Mouse (Mus musculus): ENCODE results near the gene Ifnar2. TPM values are rescaled to one million over a fixed set of nuclear protein-coding genes. Genes with fewer than 3 reads are reported as not detected.

Gene Ifnar2
- polyA plus RNA-seq, 1 experiment from 2014 or later = 45.7 TPM

DNA sequence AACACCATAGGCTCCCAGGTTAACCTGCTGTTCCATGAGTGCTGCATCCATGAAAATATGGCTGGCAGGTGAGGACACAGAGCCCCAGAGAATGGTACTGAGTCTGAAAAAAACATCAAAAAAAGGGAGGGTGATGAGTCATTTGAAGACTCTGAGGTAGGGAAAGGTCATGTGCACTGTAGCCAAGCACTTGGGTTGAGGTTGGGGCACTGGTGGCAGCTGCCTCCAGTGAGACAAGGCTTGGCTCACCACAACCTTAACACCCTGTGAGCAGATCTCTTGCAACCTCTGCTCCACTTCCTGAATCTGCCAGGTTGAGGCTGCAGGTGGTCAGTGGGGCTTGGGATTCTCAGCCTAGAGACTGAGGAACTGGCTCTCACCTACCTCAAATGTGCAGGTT is 6.0 kb upstream of the Ifnar2 start:
- H3K9me3 ChIP-seq (ENCODE audit: control insufficient read depth, low read length) = no peaks in the 10 kb centered on the region
- no peaks in the 10 kb centered on the region for H3K27me3 ChIP-seq (replicated peaks; ENCODE audit: control insufficient read depth, insufficient read depth, low read length)
- H3K27ac ChIP-seq (ENCODE audit: low read length) = no peak overlapping the region
- no peak overlapping the region for H3K4me3 ChIP-seq (ENCODE audit: low read length)
- H3K36me3 ChIP-seq (ENCODE audit: control insufficient read depth, insufficient read depth, low read length) = no peaks in the 10 kb centered on the region
- 0 out of 2 replicates have a peak, but pooled peaks cover 4% of the 10 kb centered on the region for H3K4me1 ChIP-seq (ENCODE audit: control insufficient read depth, insufficient read depth, low read length)
- H3K9ac ChIP-seq (ENCODE audit: low read depth, low read length) = no peak overlapping the region
- no peak overlapping the region for H3K4me2 ChIP-seq (ENCODE audit: low read depth, low read length)
- ATAC-seq = no peak

- Histone ChIP-seq H3K9ac (ENCODE audit: low read depth, low read length) (no peak overlapping the region), H3K4me2 (ENCODE audit: low read depth, low read length) (no peak overlapping the region), H3K27ac (ENCODE audit: low read length) (no peak overlapping the region), H3K9me3 (ENCODE audit: control insufficient read depth, low read length) (no peaks in the 10 kb centered on the region), H3K4me1 (ENCODE audit: control insufficient read depth, insufficient read depth, low read length) (0 out of 2 replicates have a peak, but pooled peaks cover 4% of the 10 kb centered on the region), H3K27me3 (replicated peaks; ENCODE audit: control insufficient read depth, insufficient read depth, low read length) (no peaks in the 10 kb centered on the region), H3K4me3 (ENCODE audit: low read length) (no peak overlapping the region), H3K36me3 (ENCODE audit: control insufficient read depth, insufficient read depth, low read length) (no peaks in the 10 kb centered on the region)
- 76% methylated on average over 2 of the region's 2 CpGs for WGBS
- ATAC-seq = no peak
Observed at GRCm38 (mm10) chr16:91367066-91367465, 5.5 kb upstream of the Ifnar2 start.

DNA sequence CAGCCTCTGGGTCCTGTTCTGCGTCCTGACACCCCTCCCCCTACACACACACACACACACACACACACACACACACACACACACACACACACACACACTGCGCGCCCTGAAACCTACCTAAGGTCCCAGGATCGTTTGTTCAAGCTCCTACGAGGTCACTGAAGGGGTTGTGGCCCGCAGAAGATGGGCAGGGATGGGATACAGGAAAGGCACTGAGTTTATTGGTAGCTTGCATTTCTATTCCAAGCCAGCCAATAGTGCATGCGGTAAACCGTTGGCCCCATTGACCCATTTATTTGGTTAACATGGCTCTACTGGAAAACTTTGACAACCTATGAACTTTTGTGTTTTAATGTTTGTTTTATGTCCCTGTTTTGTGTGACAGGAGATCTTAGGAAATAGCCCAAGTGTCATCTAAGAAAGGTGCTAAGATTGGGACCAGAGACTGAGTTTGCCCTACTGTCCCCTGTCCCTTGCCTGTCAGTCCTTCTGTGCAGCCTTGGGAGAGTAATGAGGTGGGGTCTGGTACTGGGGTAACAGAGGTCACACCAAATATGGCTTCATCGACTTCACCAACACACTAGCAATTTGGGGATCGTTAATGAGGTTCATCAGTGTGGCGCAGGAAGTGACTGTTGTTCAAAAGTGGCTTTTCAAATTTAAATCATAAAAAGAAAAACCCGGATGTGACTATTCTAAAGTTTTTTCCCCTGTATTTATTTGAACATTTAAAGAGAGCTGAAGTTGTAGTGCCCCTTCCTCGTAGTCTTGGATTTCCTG is 1.1 kb downstream of the Ifnar2 start:
- H3K4me1 ChIP-seq (ENCODE audit: control insufficient read depth, insufficient read depth, low read length) = peaks cover 11% of the 10 kb centered on the region
- no peaks in the 10 kb centered on the region for H3K36me3 ChIP-seq (ENCODE audit: control insufficient read depth, insufficient read depth, low read length)
- ATAC-seq = peak; percentile 26
- H3K9me3 ChIP-seq (ENCODE audit: control insufficient read depth, low read length) = no peaks in the 10 kb centered on the region
- no peaks in the 10 kb centered on the region for H3K27me3 ChIP-seq (replicated peaks; ENCODE audit: control insufficient read depth, insufficient read depth, low read length)
- H3K27ac ChIP-seq (ENCODE audit: low read length) = peak overlapping the region; percentile 94
- H3K4me3 ChIP-seq (ENCODE audit: low read length) = peak overlapping the region; percentile 91
- peak overlapping the region; percentile 94 for H3K9ac ChIP-seq (ENCODE audit: low read depth, low read length)
- H3K4me2 ChIP-seq (ENCODE audit: low read depth, low read length) = peak overlapping the region; percentile 69
- 34% methylated on average over 13 of the region's 13 CpGs for WGBS

DNA sequence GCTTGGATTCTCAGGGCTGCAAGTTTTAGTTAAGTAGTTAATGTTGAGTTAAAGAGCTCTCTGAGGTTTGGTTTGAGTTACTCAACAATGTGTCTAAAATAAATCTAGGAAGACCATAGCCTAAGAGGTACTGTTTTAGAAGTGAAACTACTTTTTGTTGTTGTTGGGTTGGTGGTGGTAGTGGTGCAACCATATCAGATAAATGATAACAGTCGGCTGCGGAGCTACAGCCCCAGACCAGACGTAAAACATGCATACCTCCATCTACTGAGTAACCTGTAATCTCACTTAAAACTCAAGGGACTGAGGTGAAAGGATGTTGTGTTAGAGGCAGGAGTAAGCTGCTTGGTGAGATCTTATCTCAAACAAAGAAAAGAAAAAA is 1.7 kb downstream of the Ifnar2 start:
- ATAC-seq = no peak
- H3K9me3 ChIP-seq (ENCODE audit: control insufficient read depth, low read length) = no peaks in the 10 kb centered on the region
- no peak overlapping the region for H3K4me3 ChIP-seq (ENCODE audit: low read length)
- no peak overlapping the region for H3K4me2 ChIP-seq (ENCODE audit: low read depth, low read length)
- H3K27me3 ChIP-seq (replicated peaks; ENCODE audit: control insufficient read depth, insufficient read depth, low read length) = no peaks in the 10 kb centered on the region
- WGBS = 80% methylated on average over 3 of the region's 3 CpGs
- peaks cover 16% of the 10 kb centered on the region for H3K4me1 ChIP-seq (ENCODE audit: control insufficient read depth, insufficient read depth, low read length)
- no peak overlapping the region for H3K9ac ChIP-seq (ENCODE audit: low read depth, low read length)
- no peaks in the 10 kb centered on the region for H3K36me3 ChIP-seq (ENCODE audit: control insufficient read depth, insufficient read depth, low read length)
- no peak overlapping the region for H3K27ac ChIP-seq (ENCODE audit: low read length)

- WGBS = 83% methylated on average over 10 of the region's 10 CpGs
- no peak overlapping the region for H3K4me3 ChIP-seq (ENCODE audit: low read length)
- no peaks in the 10 kb centered on the region for H3K36me3 ChIP-seq (ENCODE audit: control insufficient read depth, insufficient read depth, low read length)
- H3K27me3 ChIP-seq (replicated peaks; ENCODE audit: control insufficient read depth, insufficient read depth, low read length) = no peaks in the 10 kb centered on the region
- H3K9ac ChIP-seq (ENCODE audit: low read depth, low read length) = no peak overlapping the region
- H3K27ac ChIP-seq (ENCODE audit: low read length) = peak overlapping the region; percentile 39
- H3K9me3 ChIP-seq (ENCODE audit: control insufficient read depth, low read length) = no peaks in the 10 kb centered on the region
- ATAC-seq = no peak
- no peak overlapping the region for H3K4me2 ChIP-seq (ENCODE audit: low read depth, low read length)
- H3K4me1 ChIP-seq (ENCODE audit: control insufficient read depth, insufficient read depth, low read length) = peaks cover 26% of the 10 kb centered on the region
Observed at GRCm38 (mm10) chr16:91376701-91377100, 4.1 kb downstream of the Ifnar2 start.

DNA sequence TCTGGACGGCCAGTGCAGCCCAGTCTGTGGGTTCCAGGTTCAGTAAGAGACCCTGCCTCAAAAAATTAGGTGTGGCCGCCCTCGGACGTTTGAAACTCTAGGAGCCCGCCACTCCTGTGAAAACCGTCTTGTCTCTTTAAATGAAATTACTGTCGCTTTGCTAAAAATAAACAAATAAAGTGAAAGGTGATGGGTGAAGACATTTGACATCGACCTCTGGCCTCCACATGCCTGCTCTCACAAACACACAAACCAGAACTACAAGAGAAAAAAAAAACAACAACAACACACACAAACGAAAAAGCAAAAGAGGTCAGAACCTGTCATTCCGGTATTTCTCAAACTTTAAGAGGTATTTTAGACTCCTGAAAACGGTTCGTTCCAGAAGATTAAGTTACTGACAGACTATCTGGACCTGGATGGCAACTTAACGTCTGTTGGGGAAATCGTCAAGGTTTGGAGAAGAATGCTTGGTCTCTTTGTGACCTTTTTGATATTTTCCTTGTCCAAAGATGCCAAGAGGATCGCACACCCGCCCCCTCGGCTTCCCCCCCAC is 5.9 kb downstream of the Ifnar2 start:
- no peaks in the 10 kb centered on the region for H3K36me3 ChIP-seq (ENCODE audit: control insufficient read depth, insufficient read depth, low read length)
- H3K27ac ChIP-seq (ENCODE audit: low read length) = peak overlapping the region; percentile 72; the same call in 1 of the 2 replicates
- no peak overlapping the region for H3K4me3 ChIP-seq (ENCODE audit: low read length)
- no peak overlapping the region for H3K9ac ChIP-seq (ENCODE audit: low read depth, low read length)
- no peaks in the 10 kb centered on the region for H3K27me3 ChIP-seq (replicated peaks; ENCODE audit: control insufficient read depth, insufficient read depth, low read length)
- no peak overlapping the region for H3K4me2 ChIP-seq (ENCODE audit: low read depth, low read length)
- peaks cover 28% of the 10 kb centered on the region for H3K4me1 ChIP-seq (ENCODE audit: control insufficient read depth, insufficient read depth, low read length)
- H3K9me3 ChIP-seq (ENCODE audit: control insufficient read depth, low read length) = no peaks in the 10 kb centered on the region
- no peak for ATAC-seq
- 54% methylated on average over 17 of the region's 17 CpGs for WGBS

- no peaks in the 10 kb centered on the region for H3K27me3 ChIP-seq (replicated peaks; ENCODE audit: control insufficient read depth, insufficient read depth, low read length)
- H3K4me2 ChIP-seq (ENCODE audit: low read depth, low read length) = no peak overlapping the region
- H3K4me1 ChIP-seq (ENCODE audit: control insufficient read depth, insufficient read depth, low read length) = peaks cover 24% of the 10 kb centered on the region
- 28% methylated on average over 9 of the region's 9 CpGs for WGBS
- H3K9ac ChIP-seq (ENCODE audit: low read depth, low read length) = no peak overlapping the region
- H3K4me3 ChIP-seq (ENCODE audit: low read length) = no peak overlapping the region
- no peaks in the 10 kb centered on the region for H3K9me3 ChIP-seq (ENCODE audit: control insufficient read depth, low read length)
- H3K36me3 ChIP-seq (ENCODE audit: control insufficient read depth, insufficient read depth, low read length) = 0 out of 2 replicates have a peak, but pooled peaks cover 2% of the 10 kb centered on the region
- ATAC-seq = peak; percentile 17; the same call in 1 of the 2 replicates
- H3K27ac ChIP-seq (ENCODE audit: low read length) = peak overlapping the region; percentile 72
Observed at GRCm38 (mm10) chr16:91378991-91379390, 6.4 kb downstream of the Ifnar2 start.

DNA sequence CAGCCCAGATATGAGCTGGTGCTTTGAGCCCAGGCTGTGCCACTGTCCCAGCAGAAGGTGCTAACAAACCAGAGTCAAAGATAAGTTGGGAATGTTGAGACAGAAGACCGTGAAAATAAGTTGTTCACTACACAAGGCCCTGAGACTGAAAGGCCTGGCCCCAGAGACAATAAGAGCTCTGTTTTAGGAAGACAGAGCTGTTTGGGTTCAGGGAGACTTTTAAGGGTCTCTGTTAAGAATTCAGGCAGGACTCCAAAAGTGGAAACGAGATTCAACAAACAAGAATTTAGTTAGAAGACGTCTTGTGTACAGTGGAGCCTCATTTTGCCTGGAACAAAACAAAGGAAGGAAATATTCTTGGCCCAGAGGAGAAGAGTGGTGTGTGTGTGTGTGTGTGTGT is 6.8 kb downstream of the Ifnar2 start:
- peaks cover 24% of the 10 kb centered on the region for H3K4me1 ChIP-seq (ENCODE audit: control insufficient read depth, insufficient read depth, low read length)
- no peaks in the 10 kb centered on the region for H3K9me3 ChIP-seq (ENCODE audit: control insufficient read depth, low read length)
- no peak overlapping the region for H3K9ac ChIP-seq (ENCODE audit: low read depth, low read length)
- H3K27me3 ChIP-seq (replicated peaks; ENCODE audit: control insufficient read depth, insufficient read depth, low read length) = no peaks in the 10 kb centered on the region
- peak overlapping the region; percentile 72 for H3K27ac ChIP-seq (ENCODE audit: low read length)
- no peak overlapping the region for H3K4me2 ChIP-seq (ENCODE audit: low read depth, low read length)
- H3K4me3 ChIP-seq (ENCODE audit: low read length) = no peak overlapping the region
- H3K36me3 ChIP-seq (ENCODE audit: control insufficient read depth, insufficient read depth, low read length) = peaks cover 2% of the 10 kb centered on the region; the same call in 1 of the 2 replicates
- no peak for ATAC-seq
- 46% methylated on average over 3 of the region's 3 CpGs for WGBS

- WGBS = 61% methylated on average over 5 of the region's 5 CpGs
- Histone ChIP-seq H3K4me2 (ENCODE audit: low read depth, low read length) (no peak overlapping the region), H3K9me3 (ENCODE audit: control insufficient read depth, low read length) (no peaks in the 10 kb centered on the region), H3K4me3 (ENCODE audit: low read length) (no peak overlapping the region), H3K4me1 (ENCODE audit: control insufficient read depth, insufficient read depth, low read length) (peaks cover 24% of the 10 kb centered on the region), H3K9ac (ENCODE audit: low read depth, low read length) (no peak overlapping the region), H3K27ac (ENCODE audit: low read length) (no peak overlapping the region), H3K36me3 (ENCODE audit: control insufficient read depth, insufficient read depth, low read length) (peaks cover 2% of the 10 kb centered on the region; the same call in 1 of the 2 replicates), H3K27me3 (replicated peaks; ENCODE audit: control insufficient read depth, insufficient read depth, low read length) (no peaks in the 10 kb centered on the region)
- peak; percentile 69 for ATAC-seq
Observed at GRCm38 (mm10) chr16:91380151-91380550, 7.6 kb downstream of the Ifnar2 start.

All from intestine, embryonic 16.5 days (tissue).